Mouse (Mus musculus): Measurements from ENCODE around the gene Agmat. TPM values are rescaled to one million over a fixed set of nuclear protein-coding genes. Genes with fewer than 3 reads are reported as not detected.
"Not testable (repeated sequence)": the region's sequence is repeated elsewhere in the genome, so short reads cannot be mapped to it uniquely, and the experiment has no call there.

Gene Agmat
- polyA plus RNA-seq, 1 experiment, result not detected

DNA sequence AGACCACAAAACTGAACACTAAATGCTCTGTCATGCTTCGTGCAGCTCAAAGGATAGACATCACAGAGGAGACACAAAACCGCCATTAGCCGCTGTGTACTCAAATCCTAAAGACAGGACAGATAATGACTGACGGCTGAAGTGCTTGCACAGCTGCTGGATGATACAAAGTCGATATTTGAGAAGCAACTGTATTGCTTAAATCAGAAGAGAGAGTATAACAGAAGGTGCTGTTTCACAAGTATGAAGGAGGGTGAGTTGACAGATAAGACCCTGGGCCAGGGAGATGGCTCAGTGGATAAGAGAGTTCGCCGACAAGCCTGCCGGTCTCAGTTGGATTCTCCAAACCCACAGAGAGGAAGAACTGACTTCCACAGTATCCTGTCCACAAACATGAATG lies 25.4 kb downstream of the Agmat start:
- peaks cover 46% of the 10 kb centered on the region for H3K36me3 ChIP-seq (ENCODE audit: control insufficient read depth, insufficient read depth)
- TF ChIP-seq MYOG (IDR thresholded peaks at IDR 0.05; ENCODE audit: control insufficient read depth, extremely low read depth, insufficient read length) (no peak), CTCF (IDR thresholded peaks at IDR 0.05; ENCODE audit: control insufficient read depth, insufficient read depth, insufficient read length) (no peak), MYOD1 (IDR thresholded peaks at IDR 0.05; ENCODE audit: control insufficient read depth, insufficient read length, low read depth) (no peak), FOSL1 (IDR thresholded peaks at IDR 0.05; ENCODE audit: insufficient read depth, low read length, poor library complexity, severe bottlenecking) (no peak), USF1 (IDR thresholded peaks at IDR 0.05; ENCODE audit: low read depth) (no peak), MAX (IDR thresholded peaks at IDR 0.05) (no peak), CEBPB (IDR thresholded peaks at IDR 0.05; ENCODE audit: low read depth) (no peak)

DNA sequence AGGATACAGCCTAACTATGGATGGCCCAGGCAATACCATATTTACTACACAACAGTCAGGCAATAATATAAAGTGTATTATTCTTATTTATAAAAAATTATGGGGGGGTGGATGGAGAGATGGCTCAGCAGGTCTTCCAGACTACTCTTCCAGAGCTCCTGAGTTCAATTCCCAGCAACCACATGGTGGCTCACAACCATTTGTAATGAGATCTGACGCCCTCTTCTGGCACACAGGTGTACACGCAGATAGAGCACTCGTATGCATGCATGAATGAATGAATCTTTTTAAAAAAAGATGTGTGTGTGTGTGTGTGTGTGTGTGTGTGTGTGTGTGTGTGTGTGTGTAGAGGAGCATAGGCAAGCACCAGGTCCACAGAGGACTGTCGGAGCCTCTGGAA lies 26.5 kb downstream of the Agmat start:
- H3ac ChIP-seq (ENCODE audit: control insufficient read depth, insufficient read length, low read depth); H3K4me3 ChIP-seq (ENCODE audit: insufficient read depth, poor library complexity, severe bottlenecking); H3K27me3 ChIP-seq (ENCODE audit: control insufficient read depth, insufficient read depth, insufficient read length); H3K79me3 ChIP-seq (ENCODE audit: low read depth); H3K79me2 ChIP-seq (ENCODE audit: control insufficient read depth, insufficient read depth): not testable (repeated sequence)
- peaks cover 43% of the 10 kb centered on the region for H3K36me3 ChIP-seq (ENCODE audit: control insufficient read depth, insufficient read depth)

More for the DNA sequence above, 25.4 kb downstream of the Agmat start:
- no peaks in the 10 kb centered on the region for H3K79me3 ChIP-seq (ENCODE audit: low read depth)
- H3K27me3 ChIP-seq (ENCODE audit: control insufficient read depth, insufficient read depth, insufficient read length), result no peaks in the 10 kb centered on the region
- no peaks in the 10 kb centered on the region for H3K79me2 ChIP-seq (ENCODE audit: control insufficient read depth, insufficient read depth)
- no peak overlapping the region for H3K4me3 ChIP-seq (ENCODE audit: insufficient read depth, poor library complexity, severe bottlenecking)
- no peak overlapping the region for H3ac ChIP-seq (ENCODE audit: control insufficient read depth, insufficient read length, low read depth)

DNA sequence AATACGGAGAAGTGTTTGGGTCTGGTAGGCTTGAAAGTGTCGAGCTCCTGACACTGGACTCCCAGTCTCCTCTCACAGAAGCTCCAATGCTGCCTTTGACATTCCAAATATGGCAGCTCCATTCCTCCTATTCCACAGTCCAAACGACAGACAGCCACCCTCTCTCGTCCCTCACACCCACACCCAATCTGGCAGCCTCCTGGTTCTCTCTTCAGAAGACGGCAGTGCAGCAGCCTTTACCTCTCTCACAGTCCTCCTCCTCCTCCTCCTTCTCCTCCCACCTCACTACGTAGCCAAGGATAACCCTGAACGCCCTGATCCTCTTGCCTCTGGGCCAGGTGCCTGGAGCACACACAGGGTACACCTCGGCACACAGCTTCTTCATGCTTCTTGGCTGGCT lies 33.4 kb downstream of the Agmat start:
- TF ChIP-seq MYOG (IDR thresholded peaks at IDR 0.05; ENCODE audit: control insufficient read depth, extremely low read depth, insufficient read length), result no peak
- no peak for TF ChIP-seq CTCF (IDR thresholded peaks at IDR 0.05; ENCODE audit: control insufficient read depth, insufficient read depth, insufficient read length)
- no peak for TF ChIP-seq FOSL1 (IDR thresholded peaks at IDR 0.05; ENCODE audit: insufficient read depth, low read length, poor library complexity, severe bottlenecking)
- no peak for TF ChIP-seq MAX (IDR thresholded peaks at IDR 0.05)
- no peak for TF ChIP-seq MYOD1 (IDR thresholded peaks at IDR 0.05; ENCODE audit: control insufficient read depth, insufficient read length, low read depth)
- TF ChIP-seq CEBPB (IDR thresholded peaks at IDR 0.05; ENCODE audit: low read depth), result no peak
- TF ChIP-seq USF1 (IDR thresholded peaks at IDR 0.05; ENCODE audit: low read depth), result no peak
- Histone ChIP-seq H3K4me3 (ENCODE audit: insufficient read depth, poor library complexity, severe bottlenecking) (no peak overlapping the region), H3K79me2 (ENCODE audit: control insufficient read depth, insufficient read depth) (no peaks in the 10 kb centered on the region), H3K27me3 (ENCODE audit: control insufficient read depth, insufficient read depth, insufficient read length) (no peaks in the 10 kb centered on the region), H3ac (ENCODE audit: control insufficient read depth, insufficient read length, low read depth) (no peak overlapping the region), H3K79me3 (ENCODE audit: low read depth) (no peaks in the 10 kb centered on the region), H3K36me3 (ENCODE audit: control insufficient read depth, insufficient read depth) (peaks cover 31% of the 10 kb centered on the region)

DNA sequence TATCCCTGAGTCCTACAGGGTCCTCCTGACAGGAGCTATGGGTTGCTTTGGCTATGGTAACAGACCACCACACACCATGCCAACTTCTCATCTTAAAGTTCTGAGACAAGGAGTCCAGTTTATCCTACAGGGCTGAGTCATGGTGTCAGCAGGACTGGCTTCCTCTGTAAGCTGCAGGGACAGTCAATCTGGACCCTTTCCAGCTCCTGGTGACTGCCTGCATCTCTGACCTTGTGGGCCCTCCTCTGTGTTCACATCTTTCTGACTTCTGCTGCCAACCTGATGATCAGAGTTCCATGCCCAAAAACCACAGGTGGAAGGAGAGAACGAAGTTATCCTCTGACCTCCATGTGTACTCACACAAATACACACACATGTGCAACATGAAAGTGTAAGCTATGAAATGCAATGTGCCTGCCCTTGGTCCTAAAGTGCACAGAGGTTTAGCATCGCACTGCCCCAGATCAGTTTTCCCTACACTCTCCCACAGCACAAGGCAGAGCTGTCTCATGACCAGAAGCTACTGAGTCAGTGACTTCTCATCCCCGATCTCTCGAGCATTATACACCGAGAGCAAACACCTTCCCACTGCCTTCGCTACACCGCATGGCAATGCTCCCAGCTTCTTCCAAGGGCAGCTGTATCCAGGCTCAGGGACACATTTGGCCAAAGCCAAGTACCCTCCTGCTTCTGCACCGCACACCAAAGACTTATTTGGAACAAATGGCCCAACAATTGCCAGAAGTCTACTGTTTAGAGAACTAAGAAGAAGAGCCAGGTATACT lies 34.9 kb downstream of the Agmat start:
- H3K27me3 ChIP-seq (ENCODE audit: control insufficient read depth, insufficient read depth, insufficient read length), result no peaks in the 10 kb centered on the region
- TF ChIP-seq MYOD1 (IDR thresholded peaks at IDR 0.05; ENCODE audit: control insufficient read depth, insufficient read length, low read depth), result no peak
- TF ChIP-seq MYOG (IDR thresholded peaks at IDR 0.05; ENCODE audit: control insufficient read depth, extremely low read depth, insufficient read length), result no peak
- no peak for TF ChIP-seq CTCF (IDR thresholded peaks at IDR 0.05; ENCODE audit: control insufficient read depth, insufficient read depth, insufficient read length)
- TF ChIP-seq CEBPB (IDR thresholded peaks at IDR 0.05; ENCODE audit: low read depth), result no peak
- TF ChIP-seq FOSL1 (IDR thresholded peaks at IDR 0.05; ENCODE audit: insufficient read depth, low read length, poor library complexity, severe bottlenecking), result no peak
- TF ChIP-seq MAX (IDR thresholded peaks at IDR 0.05), result no peak
- TF ChIP-seq USF1 (IDR thresholded peaks at IDR 0.05; ENCODE audit: low read depth), result no peak
- no peaks in the 10 kb centered on the region for H3K79me3 ChIP-seq (ENCODE audit: low read depth)
- H3K4me3 ChIP-seq (ENCODE audit: insufficient read depth, poor library complexity, severe bottlenecking), result no peak overlapping the region
- H3K36me3 ChIP-seq (ENCODE audit: control insufficient read depth, insufficient read depth), result peaks cover 24% of the 10 kb centered on the region
- no peaks in the 10 kb centered on the region for H3K79me2 ChIP-seq (ENCODE audit: control insufficient read depth, insufficient read depth)
- no peak overlapping the region for H3ac ChIP-seq (ENCODE audit: control insufficient read depth, insufficient read length, low read depth)

DNA sequence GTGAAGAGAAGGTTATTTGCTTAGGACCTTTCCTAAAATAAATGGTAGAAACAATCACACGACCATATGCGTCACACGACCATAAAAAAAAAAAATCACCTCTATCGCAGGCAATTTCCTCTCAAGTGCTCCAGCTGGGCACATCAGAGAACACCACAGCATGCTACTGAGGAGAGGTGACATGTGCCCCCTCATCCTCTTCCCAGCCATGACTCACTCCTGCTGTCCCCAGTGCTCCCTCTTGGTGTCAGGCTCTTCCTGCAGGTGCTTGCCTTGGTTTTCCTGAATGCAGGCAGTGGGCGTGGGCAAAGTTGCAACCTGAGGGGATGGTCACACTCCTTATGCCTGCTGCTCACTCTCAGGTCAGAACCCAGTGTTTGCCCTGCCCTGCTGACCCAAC lies 38.4 kb downstream of the Agmat start:
- Histone ChIP-seq H3K4me3 (ENCODE audit: insufficient read depth, poor library complexity, severe bottlenecking) (no peak overlapping the region), H3K27me3 (ENCODE audit: control insufficient read depth, insufficient read depth, insufficient read length) (no peaks in the 10 kb centered on the region), H3K79me3 (ENCODE audit: low read depth) (no peaks in the 10 kb centered on the region), H3ac (ENCODE audit: control insufficient read depth, insufficient read length, low read depth) (no peak overlapping the region), H3K36me3 (ENCODE audit: control insufficient read depth, insufficient read depth) (peaks cover 20% of the 10 kb centered on the region), H3K79me2 (ENCODE audit: control insufficient read depth, insufficient read depth) (peaks cover 6% of the 10 kb centered on the region)
- TF ChIP-seq MAX (IDR thresholded peaks at IDR 0.05) (no peak), USF1 (IDR thresholded peaks at IDR 0.05; ENCODE audit: low read depth) (no peak), MYOD1 (IDR thresholded peaks at IDR 0.05; ENCODE audit: control insufficient read depth, insufficient read length, low read depth) (no peak), CEBPB (IDR thresholded peaks at IDR 0.05; ENCODE audit: low read depth) (no peak), FOSL1 (IDR thresholded peaks at IDR 0.05; ENCODE audit: insufficient read depth, low read length, poor library complexity, severe bottlenecking) (no peak)

DNA sequence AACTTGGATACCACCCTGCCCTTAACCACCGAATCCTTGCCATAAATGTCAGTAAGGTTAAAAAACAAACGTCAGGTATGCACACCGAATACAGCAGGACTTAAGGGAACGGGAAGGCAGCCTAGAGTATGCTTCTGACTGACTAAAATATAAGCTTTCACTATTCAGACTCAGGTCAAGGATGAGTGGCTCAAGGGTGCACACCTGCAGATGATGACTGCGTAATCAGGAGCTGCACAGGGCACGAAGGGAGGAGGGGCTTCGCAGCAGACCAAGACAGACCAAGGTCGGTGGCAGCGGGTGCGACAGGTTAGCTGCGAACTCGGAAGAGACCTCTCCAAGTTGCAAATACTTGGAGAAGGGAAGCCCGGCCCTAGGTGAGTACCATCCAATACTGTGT lies 39.7 kb downstream of the Agmat start:
- H3K79me2 ChIP-seq (ENCODE audit: control insufficient read depth, insufficient read depth), result peaks cover 9% of the 10 kb centered on the region
- H3K27me3 ChIP-seq (ENCODE audit: control insufficient read depth, insufficient read depth, insufficient read length), result no peaks in the 10 kb centered on the region
- H3K79me3 ChIP-seq (ENCODE audit: low read depth), result no peaks in the 10 kb centered on the region
- TF ChIP-seq FOSL1 (IDR thresholded peaks at IDR 0.05; ENCODE audit: insufficient read depth, low read length, poor library complexity, severe bottlenecking) (no peak), CEBPB (IDR thresholded peaks at IDR 0.05; ENCODE audit: low read depth) (no peak), CTCF (IDR thresholded peaks at IDR 0.05; ENCODE audit: control insufficient read depth, insufficient read depth, insufficient read length) (no peak), USF1 (IDR thresholded peaks at IDR 0.05; ENCODE audit: low read depth) (no peak), MYOD1 (IDR thresholded peaks at IDR 0.05; ENCODE audit: control insufficient read depth, insufficient read length, low read depth) (no peak), MYOG (IDR thresholded peaks at IDR 0.05; ENCODE audit: control insufficient read depth, extremely low read depth, insufficient read length) (no peak), MAX (IDR thresholded peaks at IDR 0.05) (no peak)
- H3K36me3 ChIP-seq (ENCODE audit: control insufficient read depth, insufficient read depth), result peaks cover 15% of the 10 kb centered on the region
- no peak overlapping the region for H3K4me3 ChIP-seq (ENCODE audit: insufficient read depth, poor library complexity, severe bottlenecking)
- H3ac ChIP-seq (ENCODE audit: control insufficient read depth, insufficient read length, low read depth), result no peak overlapping the region

Data from C2C12 (cell line).